Mouse (Mus musculus): ENCODE results near the gene Fam129a. TPM values are rescaled to one million over a fixed set of nuclear protein-coding genes. Genes with fewer than 3 reads are reported as not detected.
"Not testable (repeated sequence)": the region's sequence is repeated elsewhere in the genome, so short reads cannot be mapped to it uniquely, and the experiment has no call there.

Fam129a gene
- total and polyA plus RNA-seq, 2 experiments from 2014 or later: 1.2 to 1.4 TPM

DNA sequence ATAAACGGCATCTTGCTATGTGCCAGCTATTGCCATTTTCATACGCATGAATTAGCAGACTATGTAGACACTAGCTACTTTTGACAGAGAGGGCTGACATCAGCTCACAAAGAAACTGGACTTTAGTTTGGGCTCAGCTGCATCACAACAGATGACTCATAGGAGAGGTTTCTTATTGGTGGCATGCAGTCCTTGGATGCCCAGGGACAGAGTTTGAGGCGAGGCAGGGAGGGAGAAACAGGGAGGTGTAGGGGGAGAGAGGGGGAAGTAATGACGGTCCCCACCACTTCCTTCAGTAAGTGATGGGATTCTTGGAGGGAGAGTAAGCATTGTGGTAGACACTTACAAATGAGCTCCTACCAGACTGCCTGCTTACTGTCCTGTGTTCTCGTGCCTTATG, 118.0 kb downstream of the Fam129a start:
- no peak overlapping the region for H3K27ac ChIP-seq (ENCODE audit: low read depth, low read length)
- H3K4me1 ChIP-seq (ENCODE audit: insufficient read depth, low read length): no peaks in the 10 kb centered on the region
- no peaks in the 10 kb centered on the region for H3K9me3 ChIP-seq (ENCODE audit: low read length)
- 69% methylated on average over 5 of the region's 5 CpGs for WGBS
- H3K36me3 ChIP-seq (ENCODE audit: insufficient read depth, low read length): no peaks in the 10 kb centered on the region
- TF ChIP-seq CTCF (IDR thresholded peaks at IDR 0.05): no peak
- ATAC-seq (ENCODE audit: low FRiP score) (no peak), DNase-seq (ENCODE audit: low spot score) (no peak)
- H3K4me3 ChIP-seq (ENCODE audit: low read depth, low read length): no peak overlapping the region
- H3K9ac ChIP-seq (replicated peaks; ENCODE audit: low read length, poor library complexity, severe bottlenecking): no peak overlapping the region
- H3K4me2 ChIP-seq (ENCODE audit: low read depth, low read length, poor library complexity, severe bottlenecking): no peak overlapping the region
- H3K27me3 ChIP-seq (ENCODE audit: insufficient read depth, low read length): no peaks in the 10 kb centered on the region

- no peaks in the 10 kb centered on the region for H3K36me3 ChIP-seq (ENCODE audit: insufficient read depth, low read length)
- ATAC-seq (ENCODE audit: low FRiP score) (no peak), DNase-seq (ENCODE audit: low spot score) (no peak)
- no peaks in the 10 kb centered on the region for H3K9me3 ChIP-seq (ENCODE audit: low read length)
- no peak for TF ChIP-seq CTCF (IDR thresholded peaks at IDR 0.05)
- no peaks in the 10 kb centered on the region for H3K27me3 ChIP-seq (ENCODE audit: insufficient read depth, low read length)
- no peak overlapping the region for H3K4me3 ChIP-seq (ENCODE audit: low read depth, low read length)
- no peak overlapping the region for H3K4me2 ChIP-seq (ENCODE audit: low read depth, low read length, poor library complexity, severe bottlenecking)
- H3K4me1 ChIP-seq (ENCODE audit: insufficient read depth, low read length): no peaks in the 10 kb centered on the region
- 79% methylated on average over 8 of the region's 8 CpGs for WGBS
- H3K9ac ChIP-seq (replicated peaks; ENCODE audit: low read length, poor library complexity, severe bottlenecking): no peak overlapping the region
- H3K27ac ChIP-seq (ENCODE audit: low read depth, low read length): no peak overlapping the region
Measured at GRCm38 (mm10) chr1:151689561-151689960, 118.6 kb downstream of the Fam129a start.

DNA sequence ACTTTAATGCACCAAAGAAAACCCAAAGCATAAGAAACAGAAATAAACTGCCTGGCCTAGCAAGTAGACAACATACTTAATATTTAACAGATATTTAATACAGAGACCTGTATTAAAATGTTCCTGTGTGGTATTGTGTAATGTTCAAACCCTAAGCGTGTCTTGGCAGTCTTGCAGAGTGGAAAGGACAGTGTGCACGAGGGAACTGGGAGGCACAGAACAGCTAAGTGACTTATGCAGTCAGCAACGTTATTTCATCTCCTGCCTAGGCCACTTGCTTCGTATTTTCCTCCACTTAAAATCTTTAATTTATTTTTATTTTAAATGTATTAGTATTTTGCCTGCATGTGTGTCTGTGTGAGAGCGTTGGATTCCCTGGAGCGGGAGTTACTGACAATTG, 119.1 kb downstream of the Fam129a start:
- H3K27me3 ChIP-seq (ENCODE audit: insufficient read depth, low read length): no peaks in the 10 kb centered on the region
- no peaks in the 10 kb centered on the region for H3K36me3 ChIP-seq (ENCODE audit: insufficient read depth, low read length)
- H3K4me1 ChIP-seq (ENCODE audit: insufficient read depth, low read length): no peaks in the 10 kb centered on the region
- no peak for TF ChIP-seq CTCF (IDR thresholded peaks at IDR 0.05)
- ATAC-seq (ENCODE audit: low FRiP score) (no peak), DNase-seq (ENCODE audit: low spot score) (no peak)
- no peak overlapping the region for H3K4me2 ChIP-seq (ENCODE audit: low read depth, low read length, poor library complexity, severe bottlenecking)
- H3K4me3 ChIP-seq (ENCODE audit: low read depth, low read length): no peak overlapping the region
- H3K9me3 ChIP-seq (ENCODE audit: low read length): no peaks in the 10 kb centered on the region
- no peak overlapping the region for H3K9ac ChIP-seq (replicated peaks; ENCODE audit: low read length, poor library complexity, severe bottlenecking)
- WGBS: 85% methylated on average over 6 of the region's 6 CpGs
- H3K27ac ChIP-seq (ENCODE audit: low read depth, low read length): no peak overlapping the region

DNA sequence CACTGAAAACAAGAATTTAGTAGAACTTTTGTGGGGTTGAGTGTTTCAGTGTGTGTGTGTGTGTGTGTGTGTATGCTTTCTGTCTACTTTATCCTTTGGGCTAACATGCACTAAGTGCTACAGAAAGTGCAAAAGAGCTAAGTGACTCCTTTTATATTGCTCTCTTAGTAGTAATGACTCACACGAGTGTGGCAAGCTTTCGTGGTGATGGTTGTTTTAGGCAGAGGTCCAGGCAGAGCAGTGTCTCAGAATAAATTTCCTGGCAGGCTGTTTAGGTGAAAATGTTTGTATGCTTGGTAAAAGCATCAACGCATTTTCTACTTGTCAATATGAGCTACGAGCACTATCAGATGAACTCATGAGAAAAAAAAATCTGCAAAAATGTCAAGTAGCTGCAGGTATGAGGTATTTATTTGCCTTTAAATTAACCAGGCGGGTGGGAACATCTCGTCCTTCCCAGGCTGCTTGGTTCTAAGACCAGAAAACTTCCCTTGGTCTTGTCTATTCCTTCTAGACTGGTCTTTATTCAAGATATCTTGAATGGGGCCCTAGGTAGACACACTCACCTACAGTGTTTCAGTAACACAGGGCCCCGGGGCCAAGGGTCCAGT, 119.7 kb downstream of the Fam129a start:
- Histone ChIP-seq H3K9ac (replicated peaks; ENCODE audit: low read length, poor library complexity, severe bottlenecking) (no peak overlapping the region), H3K36me3 (ENCODE audit: insufficient read depth, low read length) (no peaks in the 10 kb centered on the region), H3K4me1 (ENCODE audit: insufficient read depth, low read length) (no peaks in the 10 kb centered on the region), H3K27me3 (ENCODE audit: insufficient read depth, low read length) (no peaks in the 10 kb centered on the region), H3K27ac (ENCODE audit: low read depth, low read length) (no peak overlapping the region), H3K9me3 (ENCODE audit: low read length) (no peaks in the 10 kb centered on the region), H3K4me3 (ENCODE audit: low read depth, low read length) (no peak overlapping the region), H3K4me2 (ENCODE audit: low read depth, low read length, poor library complexity, severe bottlenecking) (no peak overlapping the region)
- TF ChIP-seq CTCF (IDR thresholded peaks at IDR 0.05): no peak
- 86% methylated on average over 7 of the region's 7 CpGs for WGBS
- no peak for DNase-seq (ENCODE audit: low spot score)
- ATAC-seq (ENCODE audit: low FRiP score): no peak

DNA sequence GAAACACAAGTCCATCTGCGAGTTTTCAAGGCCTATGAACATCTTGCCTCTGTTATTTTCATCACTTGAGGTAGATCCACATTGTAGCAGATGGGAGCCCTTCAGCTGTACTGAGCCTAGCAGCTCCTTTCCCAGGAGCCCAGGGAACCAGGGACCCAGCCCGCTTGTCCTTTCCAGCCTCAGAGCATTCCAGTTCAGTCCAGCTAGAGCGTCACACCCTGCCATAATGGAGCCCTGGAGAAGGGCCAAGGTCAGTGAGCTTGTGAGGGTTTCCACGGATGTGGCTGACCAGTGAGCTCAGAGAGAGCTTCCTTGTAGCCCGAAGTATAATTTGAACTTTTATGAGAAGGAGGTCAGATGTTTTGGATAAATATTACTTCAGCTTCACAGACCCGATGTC, 121.9 kb downstream of the Fam129a start:
- not testable (repeated sequence) for DNase-seq (ENCODE audit: low spot score); H3K4me3 ChIP-seq (ENCODE audit: low read depth, low read length); H3K9ac ChIP-seq (replicated peaks; ENCODE audit: low read length, poor library complexity, severe bottlenecking); H3K36me3 ChIP-seq (ENCODE audit: insufficient read depth, low read length); H3K9me3 ChIP-seq (ENCODE audit: low read length); H3K4me1 ChIP-seq (ENCODE audit: insufficient read depth, low read length); H3K27ac ChIP-seq (ENCODE audit: low read depth, low read length); H3K4me2 ChIP-seq (ENCODE audit: low read depth, low read length, poor library complexity, severe bottlenecking); H3K27me3 ChIP-seq (ENCODE audit: insufficient read depth, low read length); ATAC-seq (ENCODE audit: low FRiP score)
- WGBS: 72% methylated on average over 6 of the region's 6 CpGs

DNA sequence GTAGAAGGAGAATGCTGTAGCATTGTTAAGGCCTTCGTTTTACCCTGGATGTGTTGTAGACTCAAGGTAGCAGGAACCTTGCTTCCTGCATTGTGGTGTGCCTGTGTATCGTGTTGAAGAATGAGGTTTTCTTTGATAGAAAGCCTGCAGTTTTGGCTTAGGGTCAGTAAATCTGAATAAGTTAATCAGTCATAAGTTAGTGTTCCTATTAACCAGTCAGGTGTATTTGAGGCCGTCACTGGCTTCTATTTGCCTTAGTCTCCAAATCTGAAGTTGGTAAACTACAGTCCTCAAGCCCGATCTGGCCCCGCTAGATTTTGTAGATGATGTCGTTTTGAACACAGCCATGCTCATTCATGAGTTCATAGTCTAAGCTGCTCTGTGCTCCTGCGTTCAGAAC, 125.8 kb downstream of the Fam129a start:
- WGBS: 93% methylated on average over 7 of the region's 7 CpGs
- no peaks in the 10 kb centered on the region for H3K36me3 ChIP-seq (ENCODE audit: insufficient read depth, low read length)

More for the DNA sequence above, 125.8 kb downstream of the Fam129a start:
- Histone ChIP-seq H3K27ac (ENCODE audit: low read depth, low read length) (no peak overlapping the region), H3K9ac (replicated peaks; ENCODE audit: low read length, poor library complexity, severe bottlenecking) (no peak overlapping the region), H3K4me2 (ENCODE audit: low read depth, low read length, poor library complexity, severe bottlenecking) (no peak overlapping the region), H3K4me1 (ENCODE audit: insufficient read depth, low read length) (no peaks in the 10 kb centered on the region), H3K9me3 (ENCODE audit: low read length) (no peaks in the 10 kb centered on the region), H3K4me3 (ENCODE audit: low read depth, low read length) (no peak overlapping the region), H3K27me3 (ENCODE audit: insufficient read depth, low read length) (no peaks in the 10 kb centered on the region)
- no peak for TF ChIP-seq CTCF (IDR thresholded peaks at IDR 0.05)
- DNase-seq (ENCODE audit: low spot score): no peak
- no peak for ATAC-seq (ENCODE audit: low FRiP score)

Data from midbrain, postnatal 0 days (tissue).